Mouse (Mus musculus): ENCODE results near the gene Fam129b. TPM values are rescaled to one million over a fixed set of nuclear protein-coding genes. Genes with fewer than 3 reads are reported as not detected.

The Fam129b gene
- total and polyA plus RNA-seq, 3 experiments = 0.26 to 0.55 (median 0.50) TPM

GRCm38 (mm10) chr2:32881054-32881453 is 5.1 kb downstream of the Fam129b start:
- Histone ChIP-seq H3K27ac (ENCODE audit: insufficient read depth, low read depth) (no peak overlapping the region), H3K79me2 (replicated peaks; ENCODE audit: control insufficient read depth, extremely low read depth, insufficient read depth, poor library complexity, severe bottlenecking) (no peaks in the 10 kb centered on the region), H3K27me3 (replicated peaks) (peaks cover 3% of the 10 kb centered on the region), H3K4me2 (ENCODE audit: insufficient read depth, low read depth, poor library complexity, severe bottlenecking) (no peak overlapping the region), H3K4me3 (replicated peaks in 1 of 3; ENCODE audit: low read depth in 2 of 3, low read length in 2 of 3, poor library complexity in 1 of 3) (no peak overlapping the region), H3K36me3 (replicated peaks in 1 of 2; ENCODE audit: control insufficient read depth in 1 of 2, insufficient read depth in 1 of 2, low read length in 1 of 2) (peaks cover 0 to 21% of the 10 kb centered on the region in 2 experiments), H3K4me1 (ENCODE audit: control insufficient read depth in 1 of 2, insufficient read depth in 2 of 2) (peaks cover 12 to 40% of the 10 kb centered on the region in 2 experiments), H3K9me3 (replicated peaks; ENCODE audit: low read length) (no peaks in the 10 kb centered on the region), H3K9ac (ENCODE audit: insufficient read depth, low read depth) (no peak overlapping the region)
- no peak for DNase-seq (ENCODE audit: extremely low read depth)
- in situ Hi-C loops (cut with MboI; ENCODE audit: low pct_ligation_motif_present, low pct_unique_long_range_greater_than_20kb, low sequenced_read_pairs) (no loop called here), dilution Hi-C loops (cut with MboI; ENCODE audit: extremely low pct_ligation_motif_present, extremely low pct_unique_long_range_greater_than_20kb, low sequenced_read_pairs) (no loop called here)
- TF ChIP-seq UBTF (IDR thresholded peaks at IDR 0.05; ENCODE audit: low read depth, low read length) (no peak), USF1 (IDR thresholded peaks at IDR 0.05; ENCODE audit: low read depth, low read length) (no peak), SIN3A (IDR thresholded peaks at IDR 0.05; ENCODE audit: low read length) (no peak), MAZ (IDR thresholded peaks at IDR 0.05; ENCODE audit: low read depth, low read length) (no peak), JUND (conservative IDR thresholded peaks at IDR 0.05; ENCODE audit: low read depth, low read length) (no peak), TCF12 (IDR thresholded peaks at IDR 0.05; ENCODE audit: low read depth, low read length) (no peak), SMC3 (IDR thresholded peaks at IDR 0.05; ENCODE audit: low read depth, low read length) (no peak), MAFK (IDR thresholded peaks at IDR 0.05; ENCODE audit: insufficient replicate concordance, low read length) (no peak), IRF4 (IDR thresholded peaks at IDR 0.05; ENCODE audit: low read depth, low read length) (no peak), HCFC1 (IDR thresholded peaks at IDR 0.05; ENCODE audit: low read depth, low read length) (no peak), GABPA (IDR thresholded peaks at IDR 0.05; ENCODE audit: insufficient replicate concordance, low read depth, low read length) (no peak), TBP (conservative IDR thresholded peaks at IDR 0.05; ENCODE audit: low read depth, low read length) (no peak), ZKSCAN1 (IDR thresholded peaks at IDR 0.05; ENCODE audit: borderline replicate concordance, low read depth, low read length) (no peak)

GRCm38 (mm10) chr2:32881723-32882122 is 5.8 kb downstream of the Fam129b start:
- H3K27me3 ChIP-seq (replicated peaks) = no peaks in the 10 kb centered on the region
- DNase-seq (ENCODE audit: extremely low read depth) = peak; percentile 42
- H3K27ac ChIP-seq (ENCODE audit: insufficient read depth, low read depth) = no peak overlapping the region
- H3K4me1 ChIP-seq (ENCODE audit: control insufficient read depth in 1 of 2, insufficient read depth in 2 of 2) = peaks cover 7 to 34% of the 10 kb centered on the region in 2 experiments
- in situ Hi-C loops (cut with MboI; ENCODE audit: low pct_ligation_motif_present, low pct_unique_long_range_greater_than_20kb, low sequenced_read_pairs) = no loop called here
- H3K9ac ChIP-seq (ENCODE audit: insufficient read depth, low read depth) = peak overlapping the region; percentile 68
- dilution Hi-C loops (cut with MboI; ENCODE audit: extremely low pct_ligation_motif_present, extremely low pct_unique_long_range_greater_than_20kb, low sequenced_read_pairs) = no loop called here
- peak overlapping the region; percentile 76 for H3K4me2 ChIP-seq (ENCODE audit: insufficient read depth, low read depth, poor library complexity, severe bottlenecking)
- H3K9me3 ChIP-seq (replicated peaks; ENCODE audit: low read length) = no peaks in the 10 kb centered on the region
- no peaks in the 10 kb centered on the region for H3K79me2 ChIP-seq (replicated peaks; ENCODE audit: control insufficient read depth, extremely low read depth, insufficient read depth, poor library complexity, severe bottlenecking)
- H3K36me3 ChIP-seq (replicated peaks in 1 of 2; ENCODE audit: control insufficient read depth in 1 of 2, insufficient read depth in 1 of 2, low read length in 1 of 2) = peaks cover 0 to 17% of the 10 kb centered on the region in 2 experiments
- H3K4me3 ChIP-seq (replicated peaks in 1 of 3; ENCODE audit: low read depth in 2 of 3, low read length in 2 of 3, poor library complexity in 1 of 3) = peak overlapping the region in 1 of 3 experiments; percentile 55
- no peak for TF ChIP-seq TCF12 (IDR thresholded peaks at IDR 0.05; ENCODE audit: low read depth, low read length)
- TF ChIP-seq CHD2 (IDR thresholded peaks at IDR 0.05; ENCODE audit: low read length) = no peak
- no peak for TF ChIP-seq CTCF (conservative IDR thresholded peaks at IDR 0.05 in 1 of 2, IDR thresholded peaks at IDR 0.05 in 1 of 2; ENCODE audit: low read depth in 2 of 2, low read length in 2 of 2)
- no peak for TF ChIP-seq MYC (IDR thresholded peaks at IDR 0.05; ENCODE audit: low read depth, low read length)
- TF ChIP-seq MAZ (IDR thresholded peaks at IDR 0.05; ENCODE audit: low read depth, low read length) = peak; percentile 58; the same call in 1 of the 2 replicates
- no peak for TF ChIP-seq CHD1 (IDR thresholded peaks at IDR 0.05; ENCODE audit: low read depth, low read length)
- TF ChIP-seq IRF4 (IDR thresholded peaks at IDR 0.05; ENCODE audit: low read depth, low read length) = no peak; the same call in 1 of the 2 replicates
- TF ChIP-seq JUND (conservative IDR thresholded peaks at IDR 0.05; ENCODE audit: low read depth, low read length) = no peak
- peak; percentile 85 for TF ChIP-seq ZNF384 (IDR thresholded peaks at IDR 0.05; ENCODE audit: low read depth, low read length)
- TF ChIP-seq RAD21 (IDR thresholded peaks at IDR 0.05; ENCODE audit: low read depth, low read length) = no peak
- no peak for TF ChIP-seq MEF2A (IDR thresholded peaks at IDR 0.05; ENCODE audit: borderline replicate concordance, low read depth, low read length)
- peak; percentile 58; the same call in 1 of the 2 replicates for TF ChIP-seq USF2 (conservative IDR thresholded peaks at IDR 0.05; ENCODE audit: low read depth, low read length)
- no peak for TF ChIP-seq EP300 (IDR thresholded peaks at IDR 0.05; ENCODE audit: low read length)
- TF ChIP-seq TBP (conservative IDR thresholded peaks at IDR 0.05; ENCODE audit: low read depth, low read length) = 0 out of 2 replicates have a peak, but pooled peaks have one; percentile 11
- no peak for TF ChIP-seq NELFE (IDR thresholded peaks at IDR 0.05; ENCODE audit: low read depth, low read length)
- no peak for TF ChIP-seq RCOR1 (conservative IDR thresholded peaks at IDR 0.05; ENCODE audit: low read depth, low read length)
- TF ChIP-seq ETS1 (conservative IDR thresholded peaks at IDR 0.05; ENCODE audit: low read depth, low read length) = no peak
- no peak for TF ChIP-seq SMC3 (IDR thresholded peaks at IDR 0.05; ENCODE audit: low read depth, low read length)
- no peak for TF ChIP-seq ELF1 (IDR thresholded peaks at IDR 0.05; ENCODE audit: low read depth, low read length)
- TF ChIP-seq HCFC1 (IDR thresholded peaks at IDR 0.05; ENCODE audit: low read depth, low read length) = no peak
- TF ChIP-seq JUN (IDR thresholded peaks at IDR 0.05; ENCODE audit: insufficient read depth, low read depth, low read length) = no peak
- no peak for TF ChIP-seq GABPA (IDR thresholded peaks at IDR 0.05; ENCODE audit: insufficient replicate concordance, low read depth, low read length)
- TF ChIP-seq E2F4 (IDR thresholded peaks at IDR 0.05; ENCODE audit: insufficient replicate concordance, low read depth, low read length) = no peak
- no peak for TF ChIP-seq ZMIZ1 (IDR thresholded peaks at IDR 0.05; ENCODE audit: low read depth, low read length)
- no peak for TF ChIP-seq NRF1 (IDR thresholded peaks at IDR 0.05; ENCODE audit: low read depth, low read length)
- no peak for TF ChIP-seq KAT2A (IDR thresholded peaks at IDR 0.05; ENCODE audit: insufficient replicate concordance, low read length)
- no peak for TF ChIP-seq UBTF (IDR thresholded peaks at IDR 0.05; ENCODE audit: low read depth, low read length)
